Mouse (Mus musculus) urinary bladder, postnatal 0 days (tissue): Measurements from ENCODE around the gene Adh6a. TPM values are rescaled to one million over a fixed set of nuclear protein-coding genes. Genes with fewer than 3 reads are reported as not detected.

ENCODE experiments used
- polyA plus RNA-seq: library from polyadenylated mRNA; unstranded; fragments of >200 nt; fragmentation: Nextera tagmentation; extraction: Ambion mirVana; gene quantifications from 2 replicates; pipeline ENCODE4 v1.2.1, GENCODE M21; 2015

Adh6a gene
- polyA plus RNA-seq, result 0.31 and 0.34 TPM in 2 replicates

DNA sequence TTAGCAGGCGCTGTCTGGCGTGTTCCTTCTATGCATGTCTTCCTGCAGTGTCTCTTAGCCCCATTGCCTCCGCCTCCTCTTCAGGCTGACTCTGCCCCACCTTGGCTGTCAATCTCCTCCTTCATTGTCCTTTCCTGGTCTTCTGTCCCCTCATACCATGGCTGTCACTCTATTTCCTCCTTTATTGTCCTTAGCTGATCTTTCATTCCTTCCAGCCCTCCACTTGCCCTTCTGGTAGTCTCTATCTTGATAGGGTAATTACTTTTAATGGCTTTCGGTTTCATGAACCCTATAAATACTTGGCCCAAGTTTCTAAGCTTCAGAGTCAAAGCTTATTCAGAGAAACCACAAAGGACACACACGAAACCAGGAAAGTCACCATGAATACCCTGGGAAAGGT lies at the start of gene Adh6a:
TSS of gene Adh6a (plus strand) at position 322 of the 400 bp plus-strand sequence.

DNA sequence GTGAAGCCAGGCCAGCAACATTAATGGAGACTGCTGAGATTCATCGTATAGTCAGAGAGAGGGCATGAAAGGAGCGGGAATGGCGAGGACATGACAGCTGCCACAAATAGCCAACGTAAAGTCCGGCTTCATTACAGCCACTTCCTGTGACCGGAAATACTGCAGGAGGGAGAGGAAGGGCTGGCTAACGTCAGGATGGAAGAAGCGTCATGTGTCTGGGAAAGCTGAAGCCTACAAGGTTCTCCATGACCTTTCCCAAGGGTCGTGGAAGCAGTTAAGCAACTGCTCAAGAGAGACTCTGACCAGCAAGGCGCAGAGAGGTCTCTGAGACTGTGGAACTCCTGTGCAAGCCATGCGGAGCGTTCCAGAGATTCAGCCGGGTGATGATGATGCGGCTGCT lies 28.4 kb downstream of the Adh6a start, which contains the start of gene Adh6b:
TSS of gene Adh6b (plus strand) at position 305 of the 400 bp plus-strand sequence.

Other genes with a start within 250 kb of the Adh6a start
- gene 1110002E22Rik, start 248.2 kb upstream of the Adh6a start, polyA plus RNA-seq, result 0.07 and 0.08 TPM in 2 replicates
- 0.21 TPM in 1 of 2 replicates, not detected in the other for gene Gm5105, start 245.9 kb upstream of the Adh6a start, polyA plus RNA-seq
- gene Trmt10a, start 169.8 kb upstream of the Adh6a start, polyA plus RNA-seq, result 5.0 and 7.9 TPM in 2 replicates
- gene Mttp, start 168.3 kb upstream of the Adh6a start, polyA plus RNA-seq, result 3.5 and 3.7 TPM in 2 replicates
- gene 4930579F01Rik, start 119.5 kb upstream of the Adh6a start, polyA plus RNA-seq, result not detected in 2 replicates
- 2.0 and 2.9 TPM in 2 replicates for gene Adh7, start 95.5 kb upstream of the Adh6a start, polyA plus RNA-seq
- 675 and 751 TPM in 2 replicates for gene Adh1, start 52.3 kb upstream of the Adh6a start, polyA plus RNA-seq
- gene Adh6b, start 28.5 kb downstream of the Adh6a start, polyA plus RNA-seq, result 0.24 TPM in 1 of 2 replicates, not detected in the other
- gene Adh4, start 102.2 kb downstream of the Adh6a start, polyA plus RNA-seq, result not detected in 2 replicates
- gene Adh5, start 129.8 kb downstream of the Adh6a start, polyA plus RNA-seq, result 109 and 120 TPM in 2 replicates
- gene Metap1, start 176.2 kb downstream of the Adh6a start, polyA plus RNA-seq, result 27.1 and 27.6 TPM in 2 replicates
- gene Eif4e, start 212.9 kb downstream of the Adh6a start, polyA plus RNA-seq, result 150 and 170 TPM in 2 replicates